Mouse (Mus musculus) hindbrain, postnatal 0 days (tissue): Measurements from ENCODE around the gene Alox12. TPM values are rescaled to one million over a fixed set of nuclear protein-coding genes. Genes with fewer than 3 reads are reported as not detected.

Experiments
- ATAC-seq: fragments of 200-750 bp; cut with Nextera tagmentation; 2 replicates; pipeline ENCODE4 v1.8.0; 2017; ENCODE audit warnings: mild to moderate bottlenecking, moderate TSS enrichment, moderate library complexity
- DNase-seq: peaks from one replicate; pipeline ENCODE4 v3.0.0-alpha.2; 2015; ENCODE audit warnings: low spot score
- H3K27ac ChIP-seq: fragments of 300-500 bp; sonication (generic); 2 replicates; pipeline ENCODE4 v1.5.1; 2014; ENCODE audit warnings: mild to moderate bottlenecking
- H3K27me3 ChIP-seq: fragments of 300-500 bp; sonication (generic); 2 replicates; pipeline ENCODE4 v1.6.1; 2014; ENCODE audit warnings: low read length, mixed read lengths; ENCODE audit not compliant: insufficient read depth
- H3K36me3 ChIP-seq: fragments of 300-500 bp; sonication (generic); 2 replicates; pipeline ENCODE4 v1.6.1; 2014; ENCODE audit warnings: low read length, mixed read lengths; ENCODE audit not compliant: insufficient read depth
- H3K4me1 ChIP-seq: fragments of 300-500 bp; sonication (generic); 2 replicates; pipeline ENCODE4 v1.6.1; 2014; ENCODE audit warnings: antibody characterized with exemption, low read length, mixed read lengths; ENCODE audit not compliant: insufficient read depth
- H3K4me2 ChIP-seq: fragments of 300-500 bp; sonication (generic); 2 replicates; pipeline ENCODE4 v1.6.1; 2014; ENCODE audit warnings: low read depth, mild to moderate bottlenecking, low read length, moderate library complexity, mixed read lengths
- H3K4me3 ChIP-seq: fragments of 300-500 bp; sonication (generic); 2 replicates; pipeline ENCODE4 v1.5.1; 2014; ENCODE audit warnings: low read length
- H3K9ac ChIP-seq: fragments of 300-500 bp; sonication (generic); replicated peaks from 2 replicates; pipeline ENCODE4 v1.6.1; 2014; ENCODE audit warnings: mild to moderate bottlenecking, low read length, moderate library complexity, mixed read lengths
- H3K9me3 ChIP-seq: fragments of 300-500 bp; sonication (generic); 2 replicates; pipeline ENCODE4 v1.6.1; 2016; ENCODE audit warnings: low read length, mixed read lengths
- CTCF ChIP-seq: IDR thresholded peaks from 2 replicates; pipeline ENCODE4 v1.5.1; 2016; ENCODE audit warnings: antibody characterized with exemption, control low read depth, low read depth
- WGBS: fragments of 180-500 bp; shearing (Covaris S2); extraction: QIAGEN DNeasy Blood & Tissue Kit; methylation state at CpG from one replicate; pipeline ENCODE4 v1.1.7; 2014; 5-methylcytosine and 5-hydroxymethylcytosine counted together
- microRNA counts: library from miRNA; unstranded; fragments of <30 nt; microRNA quantifications from one replicate; lab custom pipeline; 2015
- microRNA-seq, 2 experiments: library from miRNA; unstranded; fragments of <30 nt; microRNA quantifications; one replicate each; pipeline ENCODE4; 2016
- polyA plus RNA-seq: library from polyadenylated mRNA; unstranded; fragments of >200 nt; fragmentation: Nextera tagmentation; extraction: Ambion mirVana; gene quantifications from 2 replicates; pipeline ENCODE4 v1.2.1, GENCODE M21; 2015
- total RNA-seq: library from RNA; depleted of rRNA; stranded (reverse); fragments of >200 nt; gene quantifications from 2 replicates; pipeline ENCODE4 v1.2.3, GENCODE M21; 2014; rRNA removed

Alox12 gene
- total and polyA plus RNA-seq, 2 experiments from 2014 or later = 0.16 to 0.49 TPM

GRCm38 (mm10) chr11:70193354-70194285 is 61.5 kb downstream of the Alox12 start:
- Histone ChIP-seq H3K36me3 (no peaks in the 10 kb centered on the region), H3K9ac (no peak overlapping the region), H3K4me2 (no peak overlapping the region), H3K27ac (no peak overlapping the region), H3K27me3 (no peaks in the 10 kb centered on the region), H3K4me1 (no peaks in the 10 kb centered on the region), H3K9me3 (no peaks in the 10 kb centered on the region), H3K4me3 (no peak overlapping the region)
- WGBS = 58% methylated on average over 11 of the region's 11 CpGs
- TF ChIP-seq CTCF = no peak
- ATAC-seq (no peak), DNase-seq (no peak)

DNA sequence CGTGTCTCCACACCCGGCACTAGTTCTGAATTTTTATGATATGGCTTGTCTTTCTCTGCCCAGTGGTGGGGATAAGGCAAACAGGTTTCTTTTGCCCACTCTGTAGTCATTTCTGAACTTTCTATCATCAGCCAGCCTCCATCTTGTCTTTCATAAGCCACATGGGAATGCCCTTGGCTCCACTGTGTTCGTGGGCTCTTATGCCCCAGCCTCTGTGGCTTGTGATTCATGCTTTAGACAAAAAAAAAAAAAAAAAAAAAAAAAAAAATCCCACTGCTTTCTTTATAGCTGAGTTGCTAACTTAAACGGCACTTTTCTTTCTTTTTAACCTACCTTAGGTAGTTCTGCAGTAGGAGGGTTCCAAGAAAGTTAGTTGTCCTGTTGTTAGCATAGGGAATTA is 63.0 kb downstream of the Alox12 start:
- no peak overlapping the region for H3K4me3 ChIP-seq
- no peaks in the 10 kb centered on the region for H3K27me3 ChIP-seq
- no peak overlapping the region for H3K4me2 ChIP-seq

More for the DNA sequence above, 63.0 kb downstream of the Alox12 start:
- no peak for DNase-seq
- WGBS = 88% methylated on average over 4 of the region's 4 CpGs
- no peak for TF ChIP-seq CTCF
- Histone ChIP-seq H3K27ac (no peak overlapping the region), H3K4me1 (no peaks in the 10 kb centered on the region), H3K9ac (no peak overlapping the region), H3K9me3 (no peaks in the 10 kb centered on the region), H3K36me3 (no peaks in the 10 kb centered on the region)
- no peak for ATAC-seq

MicroRNAs within 50 kb of the gene (microRNA counts, 519-probe panel; counts per million panel counts)
- not detected for microRNA mmu-miR-195 (lab: Ali Mortazavi, UCI)
- microRNA mmu-miR-497 (lab: Ali Mortazavi, UCI) = 1,999 counts per million, percentile 28 among the panel's probes with 10 or more counts

Small RNA genes lying within 50 kb of the gene (microRNA-seq; reads per million reads assigned to microRNA genes)
- 1,844 to 2,298 reads per million in 2 experiments for gene Mir195a
- gene Mir497 = 0 reads per million in 2 experiments
- 0 reads per million in 2 experiments for gene Mir497b

Other genes starting within 250 kb of the Alox12 start
- gene Acadvl, start 239.9 kb downstream of the Alox12 start, total RNA-seq = 44.4 and 47.2 TPM in 2 replicates
- gene Acadvl, start 239.9 kb downstream of the Alox12 start, polyA plus RNA-seq = 65.2 and 75.2 TPM in 2 replicates
- 209 and 225 TPM in 2 replicates for gene Dlg4, start 238.4 kb downstream of the Alox12 start, total RNA-seq
- 18.8 and 22.4 TPM in 2 replicates for gene Dlg4, start 238.4 kb downstream of the Alox12 start, polyA plus RNA-seq
- gene Asgr1, start 201.3 kb downstream of the Alox12 start, total RNA-seq = 2.3 and 2.8 TPM in 2 replicates
- gene Asgr1, start 201.3 kb downstream of the Alox12 start, polyA plus RNA-seq = 3.7 TPM in 2 replicates
- gene Asgr2, start 162.7 kb downstream of the Alox12 start, total RNA-seq = not detected in 2 replicates
- not detected in 2 replicates for gene Asgr2, start 162.7 kb downstream of the Alox12 start, polyA plus RNA-seq
- not detected in 2 replicates for gene Mgl2, start 125.0 kb downstream of the Alox12 start, total RNA-seq
- 1.1 and 1.6 TPM in 2 replicates for gene Mgl2, start 125.0 kb downstream of the Alox12 start, polyA plus RNA-seq
- gene Clec10a, start 99.2 kb downstream of the Alox12 start, total RNA-seq = 1.7 TPM in 1 of 2 replicates, not detected in the other
- gene Clec10a, start 99.2 kb downstream of the Alox12 start, polyA plus RNA-seq = 1.3 and 1.6 TPM in 2 replicates
- 13.4 and 23.7 TPM in 2 replicates for gene Slc16a11, start 42.6 kb downstream of the Alox12 start, total RNA-seq
- gene Slc16a11, start 42.6 kb downstream of the Alox12 start, polyA plus RNA-seq = 12.9 and 14.3 TPM in 2 replicates
- gene Slc16a13, start 34.3 kb downstream of the Alox12 start, total RNA-seq = 15.3 and 17.2 TPM in 2 replicates
- 9.4 and 10.8 TPM in 2 replicates for gene Slc16a13, start 34.3 kb downstream of the Alox12 start, polyA plus RNA-seq
- 4.9 and 5.0 TPM in 2 replicates for gene Bcl6b, start 25.6 kb downstream of the Alox12 start, total RNA-seq
- 2.4 and 2.7 TPM in 2 replicates for gene Bcl6b, start 25.6 kb downstream of the Alox12 start, polyA plus RNA-seq
- gene 0610010K14Rik, start 17.4 kb downstream of the Alox12 start, total RNA-seq = 61.6 and 96.0 TPM in 2 replicates
- gene 0610010K14Rik, start 17.4 kb downstream of the Alox12 start, polyA plus RNA-seq = 172 and 185 TPM in 2 replicates
- gene Gm21988, start 15.5 kb downstream of the Alox12 start, total RNA-seq = 1.9 and 2.8 TPM in 2 replicates
- gene Gm21988, start 15.5 kb downstream of the Alox12 start, polyA plus RNA-seq = 14.2 and 15.2 TPM in 2 replicates
- gene Rnasek, start 15.5 kb downstream of the Alox12 start, total RNA-seq = 85.4 and 88.6 TPM in 2 replicates
- 597 and 610 TPM in 2 replicates for gene Rnasek, start 15.5 kb downstream of the Alox12 start, polyA plus RNA-seq
- gene Alox12e, start 67.3 kb upstream of the Alox12 start, total RNA-seq = not detected in 2 replicates
- gene Alox12e, start 67.3 kb upstream of the Alox12 start, polyA plus RNA-seq = 0.08 and 0.09 TPM in 2 replicates
- not detected in 2 replicates for gene Alox15, start 96.7 kb upstream of the Alox12 start, total RNA-seq
- gene Alox15, start 96.7 kb upstream of the Alox12 start, polyA plus RNA-seq = 0.09 TPM in 1 of 2 replicates, not detected in the other
- 33.7 and 57.5 TPM in 2 replicates for gene Pelp1, start 154.7 kb upstream of the Alox12 start, total RNA-seq
- gene Pelp1, start 154.7 kb upstream of the Alox12 start, polyA plus RNA-seq = 23.6 and 25.5 TPM in 2 replicates
- 83.3 and 106 TPM in 2 replicates for gene Arrb2, start 177.3 kb upstream of the Alox12 start, total RNA-seq
- gene Arrb2, start 177.3 kb upstream of the Alox12 start, polyA plus RNA-seq = 51.9 and 56.3 TPM in 2 replicates
- gene Med11, start 196.6 kb upstream of the Alox12 start, total RNA-seq = 22.9 and 23.7 TPM in 2 replicates
- 29.3 and 30.5 TPM in 2 replicates for gene Med11, start 196.6 kb upstream of the Alox12 start, polyA plus RNA-seq
- gene Zmynd15, start 204.1 kb upstream of the Alox12 start, total RNA-seq = 0.11 and 1.2 TPM in 2 replicates
- gene Zmynd15, start 204.1 kb upstream of the Alox12 start, polyA plus RNA-seq = 0.39 and 0.96 TPM in 2 replicates
- gene Cxcl16, start 204.6 kb upstream of the Alox12 start, total RNA-seq = 2.8 and 3.3 TPM in 2 replicates
- 3.4 and 4.1 TPM in 2 replicates for gene Cxcl16, start 204.6 kb upstream of the Alox12 start, polyA plus RNA-seq
- gene Tm4sf5, start 249.9 kb upstream of the Alox12 start, total RNA-seq = 4.9 and 17.1 TPM in 2 replicates
- gene Tm4sf5, start 249.9 kb upstream of the Alox12 start, polyA plus RNA-seq = 6.9 and 8.6 TPM in 2 replicates